In the genomic region with DNA sequence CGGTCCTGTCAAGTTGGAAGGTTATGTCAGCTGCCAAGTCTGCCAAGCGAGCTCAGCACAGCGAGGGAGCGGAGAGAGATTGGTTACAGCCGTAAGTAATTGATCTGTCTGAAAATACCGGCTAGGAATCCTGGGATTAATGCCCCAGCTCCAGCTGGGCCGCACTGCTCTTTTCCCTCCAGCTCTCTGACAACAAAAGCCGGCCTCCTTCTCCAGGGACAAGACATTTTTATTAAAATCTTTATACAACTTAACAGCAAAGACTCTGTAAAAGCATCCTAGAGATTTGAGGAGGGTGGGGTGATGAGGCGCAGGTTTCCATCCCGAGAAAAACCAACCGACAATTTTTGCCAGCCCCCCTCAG, we compare ENCODE assay signal across 8 mouse cellular contexts.
DNase-seq lines count a peak whose midpoint lies in the region; ATAC-seq lines count a peak whose summit lies in the region.

No protein-coding gene starts in this region.

- intact Hi-C loops in left cerebral cortex, postnatal 14 days (cut with DNase I), result loop anchor here (10.0 kb wide), 1 partner anchor 540 kb away; no protein-coding TSS in a partner anchor

- no peak for ATAC-seq in megakaryocyte-erythroid progenitor cell, adult 5-6 weeks (replicated peaks; ENCODE audit: low FRiP score, low TSS enrichment, poor library complexity, severe bottlenecking)

- DNase-seq in cerebellum, postnatal 25 days, result peak; percentile 12 to 19
- DNase-seq in cerebellum, adult 11 months, result no peak
- DNase-seq in embryo, embryonic 11 days, result peak; percentile 84
- peak; percentile 17 to 60 for DNase-seq in gastrocnemius, postnatal 4 days (ENCODE audit: low spot score in 2 of 2)
- DNase-seq in mesoderm, embryonic 11.5 days (ENCODE audit: low read depth, low spot score), result peak; percentile 81
- DNase-seq in ovary, postnatal 14 days (ENCODE audit: low spot score), result no peak
- no peak for DNase-seq in left cerebral cortex, postnatal 14 days (ENCODE audit: low spot score in 2 of 2)

Comparison
In these comparisons a context has a peak if more than half of its experiments do, and no peak if none do; other contexts are left out.
1. DNase-seq: peak in cerebellum, postnatal 25 days (2 of 2), embryo, embryonic 11 days (single experiment), gastrocnemius, postnatal 4 days (2 of 2) and mesoderm, embryonic 11.5 days (single experiment); none in cerebellum, adult 11 months (single experiment), ovary, postnatal 14 days (single experiment) and left cerebral cortex, postnatal 14 days (0 of 2).